ENCODE assay signal across 8 mouse cellular contexts in genomic region chrX:140505497-140506238, GRCm38 (mm10). TPM values are rescaled to one million over a fixed set of nuclear protein-coding genes. Genes with fewer than 3 reads are reported as not detected.
DNase-seq lines count a peak whose midpoint lies in the region; ATAC-seq and TF ChIP-seq lines count a peak whose summit lies in the region.

No protein-coding gene starts in this region.

- no peak overlapping the region for H3K4me2 ChIP-seq in midbrain, embryonic 11.5 days
- H3K4me2 ChIP-seq in forebrain, embryonic 16.5 days (ENCODE audit: low read length): no peak overlapping the region

- H3K4me1 ChIP-seq in midbrain, embryonic 11.5 days (ENCODE audit: control insufficient read depth, insufficient read depth, low read length): peaks cover 7% of the 10 kb centered on the region; the same call in 1 of the 2 replicates
- H3K4me1 ChIP-seq in thymus, adult 2 months (replicated peaks; ENCODE audit: control insufficient read depth, insufficient read depth, low read length): peaks cover 35% of the 10 kb centered on the region
- H3K4me1 ChIP-seq in forebrain, embryonic 16.5 days (replicated peaks; ENCODE audit: control insufficient read depth, insufficient read depth, low read length): no peaks in the 10 kb centered on the region

- ATAC-seq in midbrain, embryonic 11.5 days (ENCODE audit: low FRiP score): peak; percentile 82
- ATAC-seq in forebrain, embryonic 16.5 days: no peak

- no peak overlapping the region for H3K4me3 ChIP-seq in midbrain, embryonic 11.5 days (ENCODE audit: low read depth, low read length)
- H3K4me3 ChIP-seq in thymus, adult 2 months (ENCODE audit: control insufficient read depth, insufficient read depth, low read length): peak overlapping the region; percentile 19; the same call in 1 of the 2 replicates
- H3K4me3 ChIP-seq in forebrain, embryonic 16.5 days (replicated peaks; ENCODE audit: low read length): no peak overlapping the region

- no peak overlapping the region for H3K9ac ChIP-seq in midbrain, embryonic 11.5 days (ENCODE audit: low read length)
- H3K9ac ChIP-seq in forebrain, embryonic 16.5 days (replicated peaks; ENCODE audit: low read depth, low read length): no peak overlapping the region

- no peaks in the 10 kb centered on the region for H3K36me3 ChIP-seq in midbrain, embryonic 11.5 days (ENCODE audit: control insufficient read depth, insufficient read depth, low read length)
- no peaks in the 10 kb centered on the region for H3K36me3 ChIP-seq in thymus, adult 2 months (ENCODE audit: control insufficient read depth, insufficient read depth, low read length)
- H3K36me3 ChIP-seq in forebrain, embryonic 16.5 days (ENCODE audit: control insufficient read depth, insufficient read depth): no peaks in the 10 kb centered on the region

- peak; percentile 42 for DNase-seq in ovary, postnatal 36 days (ENCODE audit: low spot score)
- no peak for DNase-seq in ovary, postnatal 14 days (ENCODE audit: low spot score)
- peak; percentile 56 for DNase-seq in adrenal gland, postnatal 10 days
- peak; percentile 85 to 94 for DNase-seq in heart, adult 9 months (ENCODE audit: low spot score in 2 of 2)
- peak; percentile 79 for DNase-seq in kidney, postnatal 14 days
- no peak for DNase-seq in midbrain, embryonic 11.5 days (ENCODE audit: low spot score, missing footprints)
- peak; percentile 87 for DNase-seq in thymus, adult 2 months

- TF ChIP-seq CTCF in thymus, adult 2 months (IDR thresholded peaks at IDR 0.05; ENCODE audit: borderline replicate concordance, control insufficient read depth, extremely low read depth, insufficient read depth, low read length, poor library complexity): no peak

- peak; percentile 34; the same call in 1 of the 2 replicates for TF ChIP-seq POLR2A in thymus, adult 2 months (IDR thresholded peaks at IDR 0.05; ENCODE audit: control insufficient read depth, extremely low read depth, insufficient read depth, low read length, poor library complexity)

- no peak overlapping the region for H3K27ac ChIP-seq in midbrain, embryonic 11.5 days (ENCODE audit: low read depth, low read length)
- H3K27ac ChIP-seq in thymus, adult 2 months (ENCODE audit: control insufficient read depth, insufficient read depth, low read length): peak overlapping the region; percentile 95
- H3K27ac ChIP-seq in forebrain, embryonic 16.5 days (ENCODE audit: low read length): no peak overlapping the region

- H3K9me3 ChIP-seq in midbrain, embryonic 11.5 days (ENCODE audit: control insufficient read depth, low read length): no peaks in the 10 kb centered on the region
- H3K9me3 ChIP-seq in forebrain, embryonic 16.5 days (ENCODE audit: control insufficient read depth, low read length): no peaks in the 10 kb centered on the region

- 52% methylated on average over 15 of the region's 15 CpGs for WGBS in midbrain, embryonic 11.5 days
- WGBS in thymus, adult 2 months: 6% methylated on average over 15 of the region's 15 CpGs
- 55% methylated on average over 15 of the region's 15 CpGs for WGBS in forebrain, embryonic 16.5 days

- 0 out of 2 replicates have a peak, but pooled peaks cover 5% of the 10 kb centered on the region for H3K27me3 ChIP-seq in midbrain, embryonic 11.5 days (ENCODE audit: control insufficient read depth, insufficient read depth, low read length)
- no peaks in the 10 kb centered on the region for H3K27me3 ChIP-seq in thymus, adult 2 months (ENCODE audit: control insufficient read depth, insufficient read depth, low read length)
- H3K27me3 ChIP-seq in forebrain, embryonic 16.5 days (replicated peaks; ENCODE audit: control insufficient read depth, insufficient read depth, low read length): no peaks in the 10 kb centered on the region

RNA-seq across cellular contexts. Expression of gene Prps1, which starts 49.3 kb away (rescaled TPM):
- total RNA-seq in adrenal gland, postnatal 10 days (2021): 10 to 100 TPM; 19.7 to 24.5 TPM
- 83.0 and 92.2 TPM in 2 replicates for polyA plus RNA-seq in midbrain, embryonic 11.5 days (2014; fragmentation: Nextera tagmentation; extraction: Ambion mirVana)
- polyA plus RNA-seq in thymus, adult 2 months (2012; rRNA removed): 20.8 and 21.2 TPM in 2 replicates
- polyA plus RNA-seq in forebrain, embryonic 16.5 days (2015; fragmentation: Nextera tagmentation; extraction: Ambion mirVana): 72.2 and 80.1 TPM in 2 replicates

Comparison
In these comparisons a context has a peak if more than half of its experiments do, and no peak if none do; other contexts are left out.
1. DNase-seq: peak in ovary, postnatal 36 days (single experiment), adrenal gland, postnatal 10 days (single experiment), heart, adult 9 months (2 of 2), kidney, postnatal 14 days (single experiment) and thymus, adult 2 months (single experiment); none in ovary, postnatal 14 days (single experiment) and midbrain, embryonic 11.5 days (single experiment).